Mouse (Mus musculus): ENCODE data around the gene Fgfr3.

Fgfr3 gene

DNA sequence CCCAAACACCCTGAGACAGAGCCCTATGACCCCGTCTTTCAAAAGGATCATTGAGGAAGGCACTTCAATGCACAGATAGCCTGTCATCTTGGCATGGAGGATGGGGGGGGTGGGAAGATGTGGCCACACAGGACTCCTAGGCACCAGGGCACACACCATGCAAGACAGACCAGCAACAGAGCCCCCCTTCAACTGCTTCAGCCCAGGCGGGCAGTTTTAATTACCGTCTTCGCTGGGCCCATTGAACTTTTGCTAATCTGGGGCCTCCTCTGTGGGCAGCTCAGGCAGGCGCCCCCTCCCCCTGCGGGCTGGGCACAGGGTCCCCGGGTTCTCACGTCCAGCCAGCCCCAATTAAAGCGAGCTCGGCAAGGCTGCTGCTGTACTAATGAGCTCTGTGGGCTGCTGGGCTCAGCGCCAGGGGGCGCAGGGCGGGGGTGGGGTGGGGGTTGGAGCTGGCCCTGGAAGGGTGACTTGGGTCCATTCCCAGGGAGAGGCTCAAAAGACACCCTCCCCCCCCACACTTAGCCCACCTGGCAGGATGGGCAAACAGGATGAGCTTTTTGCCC, 23.4 kb upstream of the Fgfr3 start:
- in situ Hi-C loops (cut with MboI, MseI): no loop called here

DNA sequence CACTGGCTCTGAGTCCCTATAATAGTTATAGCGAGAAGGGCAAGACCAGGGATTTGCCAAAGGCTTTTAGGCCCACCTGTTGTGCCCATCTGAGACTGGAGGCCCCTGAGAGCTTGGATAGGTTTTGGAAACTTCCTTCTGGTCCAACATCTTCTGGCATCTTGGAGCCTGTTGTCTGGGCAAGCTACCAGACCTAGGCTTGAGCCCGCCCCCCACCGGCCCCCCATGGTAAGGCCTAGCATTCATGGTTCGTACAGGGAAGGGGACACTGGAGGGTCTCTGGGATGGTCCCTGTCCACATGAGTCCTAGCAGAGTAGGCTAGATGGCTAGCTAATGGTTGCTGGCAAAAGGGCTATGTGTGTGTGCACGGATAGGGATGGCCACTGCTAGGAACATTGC, 22.8 kb upstream of the Fgfr3 start:
- in situ Hi-C loops (cut with MboI, MseI): no loop called here

DNA sequence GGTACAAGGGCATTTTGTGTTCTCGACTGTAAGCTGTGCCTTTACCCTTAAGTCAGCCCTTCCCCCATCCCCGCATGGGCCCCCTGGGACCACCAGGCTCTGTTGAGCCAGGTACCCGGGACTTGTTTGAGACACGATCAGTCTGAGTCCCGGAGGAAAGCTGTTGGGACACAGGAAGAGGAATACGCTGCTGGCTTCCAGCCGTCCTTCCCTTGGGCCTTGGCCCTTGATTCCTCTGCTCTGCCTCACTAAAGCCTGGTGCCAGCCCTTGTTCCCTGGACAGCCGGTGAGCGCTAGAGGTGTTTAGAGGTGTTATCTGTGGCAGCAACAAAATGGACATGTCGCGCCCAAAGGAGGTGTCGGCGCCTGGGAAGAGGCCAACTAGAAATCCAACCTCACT, 21.5 kb upstream of the Fgfr3 start:
- in situ Hi-C loops (cut with MboI, MseI): loop anchor here (25.0 kb wide), 1 partner anchor 1413 kb away; no protein-coding TSS in a partner anchor

DNA sequence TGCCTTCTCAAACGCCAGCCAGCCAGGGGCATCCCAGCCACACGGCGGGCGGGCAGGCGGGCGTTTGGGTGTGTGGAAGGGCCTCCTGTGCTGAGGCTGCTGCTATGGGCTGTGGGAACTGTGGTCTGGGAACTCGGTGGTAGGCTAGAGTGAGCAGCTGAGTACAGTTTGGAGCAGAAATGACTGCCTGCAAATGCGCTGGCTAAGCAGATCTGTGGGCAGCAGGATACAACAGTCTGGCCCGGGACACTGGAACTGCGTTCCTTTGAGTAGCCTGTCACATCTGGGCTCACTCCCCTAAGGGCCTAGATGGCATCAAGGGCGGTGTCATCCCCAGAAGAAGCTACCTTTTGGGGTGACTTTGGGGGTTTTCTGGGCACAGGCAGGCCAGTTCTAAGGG, 19.6 kb upstream of the Fgfr3 start:
- in situ Hi-C loops (cut with MboI, MseI): loop anchor here (25.0 kb wide), 1 partner anchor 1415 kb away; no protein-coding TSS in a partner anchor

DNA sequence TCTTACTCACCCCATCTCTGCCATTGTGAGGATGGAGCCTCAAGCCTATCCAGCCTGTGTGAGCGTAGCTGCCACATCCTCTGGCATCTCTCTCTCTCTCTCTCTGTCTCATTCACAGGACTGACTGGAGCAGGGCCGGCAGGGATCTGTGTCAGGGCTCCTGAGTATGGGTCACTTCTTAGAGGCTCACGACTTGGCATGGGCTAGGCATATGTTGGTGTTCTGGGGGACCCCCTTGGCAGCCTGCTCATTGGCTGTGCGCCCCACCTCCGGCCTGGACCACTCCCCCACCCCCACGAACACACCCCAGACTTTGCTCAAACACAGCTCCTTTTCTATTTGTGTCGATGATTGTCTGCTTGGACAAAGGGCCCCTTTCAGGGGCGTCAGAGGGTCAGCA, 17.5 kb upstream of the Fgfr3 start:
- in situ Hi-C loops (cut with MboI, MseI): loop anchor here (25.0 kb wide), 1 partner anchor 1417 kb away; no protein-coding TSS in a partner anchor

DNA sequence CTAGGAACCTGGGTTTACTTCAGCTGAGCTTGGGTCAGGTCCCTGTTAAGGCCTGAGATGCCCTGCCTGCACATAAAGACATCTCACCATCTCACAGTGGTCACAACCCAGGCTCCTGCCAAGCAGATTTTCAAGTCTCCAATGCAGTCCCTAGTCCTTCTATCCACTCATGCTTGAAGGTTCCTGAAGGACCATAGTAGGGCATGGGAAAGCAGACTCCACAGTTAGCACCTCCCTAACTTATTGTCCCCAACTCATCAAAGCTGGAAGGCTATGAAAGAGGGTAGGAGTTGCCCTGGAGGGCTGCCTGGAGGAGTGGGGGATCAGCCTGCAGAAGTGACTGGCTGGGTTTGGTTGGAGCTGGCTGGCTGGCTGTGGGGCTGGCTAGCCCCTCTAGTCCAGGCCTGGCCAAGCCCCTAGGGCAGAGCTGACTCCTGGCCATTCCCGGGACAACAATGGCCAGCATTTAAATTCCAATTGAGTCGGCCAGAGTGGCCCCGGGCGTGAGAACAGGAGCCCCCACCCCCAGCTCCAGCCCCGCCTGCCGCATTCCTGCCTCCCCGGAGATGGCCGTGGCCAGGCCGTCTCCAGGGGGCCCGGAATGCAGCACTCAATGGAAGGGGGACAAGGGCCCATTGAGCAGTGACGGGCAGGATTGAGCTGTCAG, 16.4 kb upstream of the Fgfr3 start:
- in situ Hi-C loops (cut with MboI, MseI): loop anchor here (25.0 kb wide), 1 partner anchor 1418 kb away; no protein-coding TSS in a partner anchor

DNA sequence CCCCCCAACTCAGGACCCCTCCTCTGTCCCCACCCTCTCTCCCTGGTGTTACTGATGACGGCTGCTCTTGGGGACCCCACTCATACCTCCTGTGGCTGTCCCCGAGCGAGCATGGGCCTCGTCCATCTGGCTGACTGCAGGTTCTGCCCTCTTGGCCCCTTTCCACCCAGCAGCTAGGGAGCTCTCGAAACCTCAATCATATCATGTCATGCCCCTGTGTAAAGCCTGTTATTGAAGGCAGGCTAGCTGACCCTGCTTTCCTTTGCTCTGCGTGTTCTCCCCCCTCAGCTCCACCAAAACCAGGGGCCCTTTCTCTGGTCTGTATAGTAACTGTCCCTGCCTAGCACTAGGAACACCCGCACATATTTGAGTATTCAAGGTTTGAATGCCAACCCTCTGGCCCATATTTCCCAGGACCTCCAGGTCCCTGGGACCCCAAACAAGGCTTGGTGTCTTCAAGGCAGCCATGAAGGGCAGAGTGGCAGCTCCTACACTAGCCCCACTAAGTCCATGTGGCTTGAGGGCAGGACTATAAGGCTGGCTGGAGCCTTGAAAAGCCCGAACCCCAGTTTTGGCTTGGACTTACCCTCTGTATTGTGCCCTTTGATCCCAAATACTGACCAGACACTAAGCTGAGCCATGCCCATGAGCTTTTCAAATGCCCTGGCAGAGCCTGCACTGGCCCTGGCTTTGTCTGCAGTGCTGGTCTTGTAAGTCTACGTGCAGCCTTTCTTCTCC, 15.7 kb upstream of the Fgfr3 start:
- in situ Hi-C loops (cut with MboI, MseI): loop anchor here (25.0 kb wide), 1 partner anchor 1418 kb away; no protein-coding TSS in a partner anchor

DNA sequence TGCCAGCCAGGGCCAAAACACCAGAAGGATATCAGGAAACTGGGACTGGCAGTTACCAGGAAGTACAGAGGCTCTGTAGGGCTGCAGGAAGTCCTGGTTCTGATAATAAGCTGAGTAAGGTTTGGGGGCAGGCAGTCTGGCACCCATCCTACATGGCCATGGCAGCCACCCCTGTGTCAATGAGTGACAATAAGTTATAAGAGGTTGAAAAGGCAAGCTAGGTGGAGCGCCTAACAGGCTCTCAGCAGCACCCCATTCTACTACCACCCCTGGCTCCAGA, 15.2 kb upstream of the Fgfr3 start:
- in situ Hi-C loops (cut with MboI, MseI): loop anchor here (25.0 kb wide), 1 partner anchor 1419 kb away; no protein-coding TSS in a partner anchor

DNA sequence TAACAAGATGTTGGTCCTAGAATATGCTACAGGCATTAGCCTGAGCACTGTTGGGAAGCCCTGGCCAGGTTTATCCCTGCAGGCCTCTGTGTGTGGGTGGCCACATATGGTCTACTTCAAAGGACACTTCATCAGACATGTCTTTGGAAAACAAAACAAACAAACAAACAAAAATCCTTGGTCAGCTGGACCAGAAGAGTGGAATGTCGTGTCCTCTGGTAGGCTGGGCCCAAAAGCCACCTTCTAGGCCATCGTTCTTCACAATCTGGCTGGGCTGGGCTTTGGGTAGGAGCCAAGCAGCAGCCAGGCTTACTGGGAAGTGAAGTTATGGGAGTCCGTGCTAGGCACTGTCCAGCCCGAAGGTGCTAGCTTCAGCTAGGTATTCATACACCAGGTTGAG, 14.3 kb upstream of the Fgfr3 start:
- in situ Hi-C loops (cut with MboI, MseI): loop anchor here (25.0 kb wide), 1 partner anchor 1420 kb away; no protein-coding TSS in a partner anchor

DNA sequence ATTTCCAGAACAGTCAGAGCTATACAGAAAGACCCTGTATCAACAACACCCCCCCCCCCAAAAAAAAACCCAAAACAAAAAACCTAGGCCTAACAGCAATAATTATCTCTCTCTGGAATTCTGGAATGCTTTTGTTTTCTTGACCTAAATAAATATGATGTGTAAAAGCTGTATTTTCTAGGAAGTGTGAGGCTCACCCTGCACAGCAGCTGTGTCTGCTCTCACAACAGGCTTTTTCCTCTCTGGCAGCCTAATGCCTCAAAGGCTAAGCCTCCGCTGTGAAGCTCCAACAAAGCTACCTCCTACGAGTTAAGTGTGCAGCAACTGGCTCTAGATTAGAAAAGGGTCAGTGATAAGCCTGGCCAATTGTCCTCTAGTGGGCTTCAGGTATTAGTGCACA, 12.4 kb upstream of the Fgfr3 start:
- in situ Hi-C loops (cut with MboI, MseI): loop anchor here (25.0 kb wide), 1 partner anchor 1422 kb away; no protein-coding TSS in a partner anchor

DNA sequence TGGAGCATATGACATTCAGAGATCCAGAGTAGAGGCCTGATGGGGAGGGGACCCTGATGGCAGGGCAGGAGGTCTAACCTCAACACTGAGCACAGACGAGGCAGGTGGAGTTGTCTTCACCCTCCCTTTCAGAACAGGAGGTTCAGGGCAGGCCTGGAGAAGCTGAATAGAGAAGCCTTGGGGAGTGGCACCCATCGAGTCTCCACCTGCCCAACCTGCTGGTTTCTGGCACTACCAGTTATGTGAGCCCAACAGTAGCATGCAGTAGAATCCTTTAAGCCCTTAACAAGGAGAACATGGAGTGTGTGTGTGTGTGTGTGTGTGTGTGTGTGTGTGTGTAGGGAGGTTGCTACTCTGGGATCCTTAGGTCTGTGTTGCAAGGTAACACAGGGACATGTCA, 8.9 kb upstream of the Fgfr3 start:
- in situ Hi-C loops (cut with MboI, MseI): loop anchor here (25.0 kb wide), 1 partner anchor 1425 kb away; no protein-coding TSS in a partner anchor

DNA sequence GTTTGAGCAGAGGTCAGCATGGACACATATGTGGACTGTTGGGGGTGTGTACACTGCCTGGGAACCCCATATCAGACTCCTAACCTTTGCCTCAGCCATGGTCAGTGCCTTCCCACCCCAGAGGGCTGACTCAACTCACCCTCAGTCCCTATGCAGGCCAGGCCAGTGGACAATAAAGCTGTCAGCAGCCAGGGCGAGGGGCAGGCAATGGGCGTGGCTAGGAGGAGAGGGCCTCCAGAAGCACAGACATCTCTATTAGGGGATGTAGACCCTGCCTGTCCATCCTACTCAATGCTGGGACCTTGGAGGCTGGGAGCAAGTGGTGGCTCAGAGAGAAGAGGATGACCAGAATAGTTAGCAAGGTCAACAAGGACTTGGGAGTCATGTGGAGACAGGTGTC, 6.3 kb upstream of the Fgfr3 start:
- in situ Hi-C loops (cut with MboI, MseI): loop anchor here (25.0 kb wide), 1 partner anchor 1428 kb away; no protein-coding TSS in a partner anchor

DNA sequence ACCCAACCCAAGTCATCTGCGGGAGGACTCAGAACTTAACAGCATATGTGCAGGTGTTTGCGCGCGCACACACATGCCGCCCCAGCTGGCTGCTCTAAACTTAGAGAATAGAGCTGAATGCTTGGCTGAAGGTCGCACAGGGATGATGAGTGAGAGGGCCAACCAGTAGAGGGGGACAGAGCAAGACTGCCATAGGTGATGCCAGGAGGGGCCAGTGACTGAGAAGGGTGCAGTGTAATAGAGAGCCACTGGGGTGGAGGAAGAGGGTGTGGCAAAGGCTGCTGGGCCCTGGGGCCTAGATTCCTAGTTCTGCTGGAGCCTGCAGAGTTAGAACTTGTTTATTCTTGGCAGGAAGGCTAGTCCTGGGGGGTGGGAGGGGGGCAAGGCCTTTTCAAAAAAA, 5.0 kb upstream of the Fgfr3 start:
- in situ Hi-C loops (cut with MboI, MseI): loop anchor here (25.0 kb wide), 1 partner anchor 1429 kb away; no protein-coding TSS in a partner anchor

DNA sequence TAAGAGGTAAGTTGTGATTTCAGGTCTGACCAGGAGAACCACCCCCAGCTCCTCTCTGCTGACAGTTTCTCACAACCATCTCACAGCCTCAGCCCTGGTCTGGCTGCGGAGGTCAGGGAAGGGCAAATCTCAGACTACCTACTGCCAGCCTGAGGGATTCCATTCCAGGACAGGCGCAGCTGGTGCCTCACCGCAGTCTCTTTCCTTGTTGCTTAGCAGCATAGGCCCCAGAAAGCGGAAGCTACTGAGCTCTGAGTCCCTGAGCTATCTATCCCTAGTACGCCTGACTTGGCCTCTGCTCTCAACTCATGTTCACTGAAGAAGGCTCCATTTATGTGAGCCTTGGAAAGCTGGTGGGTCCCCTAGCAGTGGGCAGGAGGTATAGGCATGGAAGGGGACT, 3.0 kb upstream of the Fgfr3 start:
- in situ Hi-C loops (cut with MboI, MseI): loop anchor here (25.0 kb wide), 1 partner anchor 1431 kb away; no protein-coding TSS in a partner anchor

DNA sequence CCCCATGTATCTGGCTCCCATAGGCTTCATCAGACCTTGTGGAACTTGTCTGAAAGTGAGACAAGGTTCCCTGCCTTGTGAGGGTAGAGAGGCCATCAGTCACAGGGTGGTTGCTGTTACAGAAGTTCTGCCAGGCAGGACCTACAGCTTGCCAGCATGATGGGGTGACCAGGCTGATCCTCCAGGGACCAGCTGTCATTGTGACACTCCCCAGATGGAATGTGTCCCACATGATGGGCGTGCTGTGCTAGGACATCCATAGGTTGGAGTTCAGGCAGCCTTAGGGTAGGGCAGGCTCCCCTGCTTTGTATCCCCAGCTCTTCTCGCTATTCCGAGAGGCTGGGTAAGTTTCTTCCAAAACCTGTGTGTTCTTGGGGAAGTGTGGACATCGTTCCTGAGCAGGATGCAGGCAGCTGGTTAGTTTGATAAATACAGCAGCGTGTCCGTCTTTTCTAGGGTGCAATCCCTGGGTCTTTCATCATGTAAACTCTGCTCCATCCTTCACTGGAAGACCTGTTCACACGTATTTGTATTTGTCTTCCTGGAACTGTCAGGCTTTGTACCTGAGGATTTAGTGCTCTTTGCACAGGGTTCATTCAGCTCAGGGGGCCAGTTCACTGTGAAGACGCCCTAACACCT, 503 bp upstream of the Fgfr3 start:
- in situ Hi-C loops (cut with MboI, MseI): loop anchor here (25.0 kb wide), 1 partner anchor 1434 kb away; no protein-coding TSS in a partner anchor

DNA sequence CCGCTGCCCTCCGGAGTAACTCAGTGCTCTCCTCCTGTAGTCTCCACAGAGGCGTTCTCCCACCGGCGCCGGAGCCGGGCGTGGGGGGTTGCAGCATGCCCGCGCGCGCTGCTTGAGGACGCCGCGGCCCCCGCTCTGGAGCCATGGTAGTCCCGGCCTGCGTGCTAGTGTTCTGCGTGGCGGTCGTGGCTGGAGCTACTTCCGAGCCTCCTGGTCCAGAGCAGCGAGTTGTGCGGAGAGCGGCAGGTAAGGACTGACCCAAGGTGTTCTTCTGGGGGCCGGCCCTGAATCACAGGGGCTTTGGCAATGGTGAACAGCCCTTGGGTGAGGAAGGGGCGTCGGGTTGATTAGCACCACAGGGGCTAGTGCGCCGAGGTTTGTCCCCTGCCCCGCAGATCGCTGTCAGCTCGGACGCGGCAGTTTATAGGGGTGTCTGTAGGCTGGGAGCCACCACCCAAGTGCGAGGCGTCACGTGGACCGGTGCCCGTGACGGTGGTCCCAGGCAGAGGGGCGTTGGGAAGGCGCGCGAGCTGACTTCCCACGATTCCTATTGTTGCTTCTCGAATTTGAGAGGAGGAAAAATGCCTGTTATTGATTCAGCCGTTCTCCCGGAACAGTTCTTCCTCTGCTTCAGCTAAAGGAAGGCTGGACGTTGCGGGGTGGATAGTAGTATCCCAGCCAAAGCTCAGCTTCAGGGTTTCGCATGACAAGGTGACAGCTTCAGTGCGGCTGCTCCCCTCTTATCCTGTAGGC, 968 bp downstream of the Fgfr3 start:
- in situ Hi-C loops (cut with MboI, MseI): loop anchor here (25.0 kb wide), 1 partner anchor 1435 kb away; no protein-coding TSS in a partner anchor

DNA sequence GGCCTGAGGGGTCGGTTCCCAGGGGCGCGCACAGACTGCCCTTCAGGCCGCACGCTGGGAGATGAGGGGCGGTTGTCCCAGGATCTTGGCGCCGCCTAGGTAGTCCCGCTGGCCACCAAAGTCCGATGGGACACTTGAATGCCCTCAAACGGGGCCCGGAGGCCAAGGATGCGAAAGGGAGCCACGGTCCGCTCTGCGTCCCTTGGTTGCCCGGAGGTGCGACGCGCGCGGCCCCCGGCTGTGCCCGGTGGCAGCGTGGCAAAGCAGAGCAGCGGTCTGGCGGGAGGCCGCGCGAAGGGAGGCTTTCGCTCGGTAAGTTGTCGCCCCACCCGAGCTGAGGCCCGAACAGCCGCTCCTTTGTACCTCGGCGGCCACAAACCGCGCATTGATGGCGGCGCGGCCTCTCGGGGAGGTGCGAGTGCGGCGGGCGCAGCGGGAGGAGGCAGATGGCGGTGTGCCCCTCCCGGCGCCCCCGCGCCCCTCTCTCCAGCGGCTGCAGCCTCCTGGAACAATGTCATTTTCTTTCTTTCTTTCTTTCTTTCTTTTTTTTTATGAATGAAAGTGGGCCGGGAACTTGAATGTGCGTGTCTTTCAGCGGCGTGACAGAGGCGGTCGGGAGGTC, 1.7 kb downstream of the Fgfr3 start:
- in situ Hi-C loops (cut with MboI, MseI): loop anchor here (25.0 kb wide), 1 partner anchor 1436 kb away; no protein-coding TSS in a partner anchor

DNA sequence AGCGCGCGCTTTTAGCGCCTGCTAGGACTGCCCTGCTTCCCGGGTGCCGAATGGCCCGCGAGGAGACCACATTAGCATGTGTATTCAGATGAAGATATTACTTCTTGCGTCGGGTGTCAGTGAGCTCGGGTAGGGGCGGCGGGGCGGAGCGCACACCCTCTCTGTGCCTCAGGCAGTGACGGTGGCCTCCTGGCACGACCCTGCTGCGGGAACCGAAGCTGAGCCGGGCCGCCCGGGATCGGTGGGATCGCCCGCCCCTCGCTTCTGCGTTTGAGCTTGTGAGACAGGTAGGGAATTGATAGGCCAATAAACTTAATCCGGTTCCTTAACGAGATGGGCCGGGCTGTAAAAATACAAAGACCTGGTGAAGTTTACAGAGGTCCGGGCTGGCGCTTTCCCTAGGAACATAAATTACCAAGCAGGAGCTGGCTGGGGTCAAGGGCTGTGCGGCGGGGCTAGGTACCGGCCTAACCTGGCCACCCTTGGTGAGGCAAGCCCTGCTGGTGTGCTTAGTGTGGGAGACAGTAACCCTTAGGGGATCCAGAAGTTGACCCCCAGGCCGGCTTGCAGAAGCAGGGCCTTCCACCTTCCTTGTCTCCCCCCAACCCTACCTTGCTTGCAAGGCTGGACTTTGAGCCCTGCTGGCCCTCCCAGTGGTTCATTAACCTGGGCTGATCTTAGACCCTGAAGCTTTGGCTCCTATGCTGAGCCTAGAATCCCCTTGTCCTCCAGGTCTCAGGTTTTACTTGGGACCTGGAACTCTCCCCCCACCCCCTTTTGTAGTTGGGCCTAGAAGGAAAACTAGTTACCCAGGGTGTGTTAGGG, 2.4 kb downstream of the Fgfr3 start:
- in situ Hi-C loops (cut with MboI, MseI): loop anchor here (25.0 kb wide), 1 partner anchor 1437 kb away; no protein-coding TSS in a partner anchor

DNA sequence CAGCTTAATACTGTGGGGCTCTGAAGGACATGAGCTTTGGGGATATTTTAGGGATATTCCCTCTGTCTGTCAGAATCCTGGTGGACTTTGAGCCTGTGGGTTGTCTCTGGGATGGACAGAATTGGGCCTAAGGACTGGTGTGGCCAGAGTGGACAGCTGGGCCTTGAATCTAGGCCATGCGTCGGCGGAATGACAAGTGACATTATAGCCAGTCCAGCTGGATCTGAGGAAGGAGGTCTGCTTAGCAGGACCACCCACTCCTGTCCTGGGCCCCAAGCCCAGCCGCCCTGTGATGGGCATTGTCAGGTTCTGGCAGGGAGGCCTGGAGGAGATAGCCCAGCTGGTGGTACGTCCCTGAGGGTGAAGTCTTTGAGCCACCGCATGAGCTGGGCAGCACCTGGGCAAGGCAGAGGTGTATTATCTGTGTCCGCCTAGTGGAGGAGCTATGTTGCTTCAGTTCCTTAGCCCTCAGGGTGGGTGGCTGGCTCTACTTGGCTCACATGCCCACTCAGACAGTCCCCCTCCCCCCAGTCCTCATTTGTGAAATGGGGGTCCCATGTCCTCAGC, 4.7 kb downstream of the Fgfr3 start:
- in situ Hi-C loops (cut with MboI, MseI): no loop called here
